Mouse (Mus musculus) fibroblast of lung, adult 2 months (primary cell): Measurements from ENCODE around the gene Map3k14.
"Not testable (repeated sequence)": the region's sequence is repeated elsewhere in the genome, so short reads cannot be mapped to it uniquely, and the experiment has no call there.

Experiments
- DNase-seq: peaks from one replicate; pipeline ENCODE4 v3.0.0-alpha.2; 2011; ENCODE audit warnings: low read depth

Gene Map3k14

DNA sequence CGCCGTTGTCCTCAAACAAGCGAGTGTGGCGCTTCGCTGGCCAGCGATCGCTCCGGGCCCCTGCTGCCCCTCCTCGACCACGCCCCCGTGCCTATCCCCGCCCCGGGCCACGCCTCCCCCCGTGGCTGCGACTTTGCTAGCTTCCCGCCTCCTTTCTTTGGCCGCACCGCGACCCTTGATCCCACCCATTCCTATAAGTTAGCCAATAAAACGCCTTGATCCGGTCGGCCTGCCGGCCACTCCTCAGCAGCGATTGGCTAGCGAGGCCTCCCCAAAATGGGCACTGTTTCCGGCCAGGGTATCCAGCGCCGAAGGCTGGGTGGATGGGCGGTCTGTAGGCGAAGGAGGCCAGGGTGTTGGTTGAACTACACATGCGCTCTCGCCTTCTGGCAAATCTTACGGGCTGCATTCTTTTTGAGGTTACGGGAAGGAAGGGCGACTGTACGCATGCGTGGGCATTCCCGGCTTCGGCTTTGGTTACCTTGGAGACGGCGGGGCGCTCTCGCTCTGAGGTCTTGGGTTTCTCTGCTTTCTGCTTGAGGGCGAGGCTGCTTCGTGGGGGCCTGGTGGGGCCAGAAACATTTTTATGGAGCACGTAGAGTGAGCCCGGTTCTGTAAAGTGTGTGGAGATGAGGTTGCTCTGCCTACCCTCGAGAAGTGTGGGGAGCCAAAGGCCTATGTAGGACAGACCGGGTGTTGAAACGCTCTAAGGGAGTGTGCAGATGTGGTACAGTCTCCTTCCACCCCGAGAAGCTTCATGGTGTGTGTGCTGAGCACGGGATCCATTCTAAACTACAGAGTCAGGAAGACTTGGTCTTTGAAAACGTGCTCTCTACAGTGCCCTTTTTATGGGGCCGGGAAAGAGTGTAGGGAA is at the start of gene Map3k14:
Map3k14 (minus strand) TSS at position 127 of the 874 bp plus-strand sequence.
- peak; percentile 100 for DNase-seq

DNA sequence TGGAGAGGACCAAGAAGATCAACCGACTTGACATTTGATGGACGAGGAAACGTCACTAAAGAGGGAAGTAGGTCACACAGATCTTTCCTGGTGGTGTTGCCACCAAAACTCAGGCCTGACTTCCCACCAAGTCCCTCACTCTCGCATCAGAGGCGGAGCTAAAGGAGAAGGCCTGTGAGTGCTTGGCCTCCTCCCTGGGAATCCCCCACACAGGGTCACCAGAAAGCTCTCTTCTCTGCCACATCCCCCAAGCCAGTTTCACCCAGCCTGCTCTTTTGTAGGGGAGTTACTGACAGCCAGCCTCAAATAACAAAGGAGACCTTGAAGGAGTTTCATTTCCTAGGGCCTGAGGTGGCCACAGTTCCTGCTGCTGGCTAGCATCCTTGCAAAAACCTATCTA is 48.1 kb upstream of the Map3k14 start:
- no peak for DNase-seq

DNA sequence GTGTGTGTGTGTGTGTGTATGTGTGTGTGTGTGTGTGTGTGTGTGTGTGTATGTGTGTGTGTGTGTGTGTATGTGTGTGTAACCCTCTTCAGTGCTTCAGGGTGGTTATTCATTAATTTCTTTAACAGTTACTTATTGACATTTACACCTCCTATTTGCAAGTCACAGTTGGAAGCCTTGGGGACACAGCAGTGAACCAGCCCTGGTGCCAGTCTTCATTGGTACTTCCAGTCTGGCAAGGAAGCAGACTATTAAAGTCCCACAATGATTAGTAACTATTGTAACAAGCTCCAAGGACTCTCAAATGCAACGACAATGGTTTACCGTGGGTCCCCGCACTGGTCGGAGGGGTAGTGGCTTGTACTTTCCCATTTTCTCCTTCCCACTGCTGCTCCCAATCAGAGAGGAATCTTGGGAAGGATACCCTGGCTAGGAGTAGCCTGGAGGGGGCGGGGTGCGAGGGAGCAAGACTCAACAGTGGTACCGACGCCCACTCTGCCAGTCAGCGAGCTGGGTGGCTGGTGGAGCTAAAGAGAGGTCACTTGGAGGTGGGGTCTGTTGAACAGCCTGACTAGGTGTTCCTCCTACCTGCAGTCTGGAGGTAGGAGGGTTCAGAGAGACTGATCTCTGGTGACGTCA is 47.6 kb upstream of the Map3k14 start:
- DNase-seq, result no peak

DNA sequence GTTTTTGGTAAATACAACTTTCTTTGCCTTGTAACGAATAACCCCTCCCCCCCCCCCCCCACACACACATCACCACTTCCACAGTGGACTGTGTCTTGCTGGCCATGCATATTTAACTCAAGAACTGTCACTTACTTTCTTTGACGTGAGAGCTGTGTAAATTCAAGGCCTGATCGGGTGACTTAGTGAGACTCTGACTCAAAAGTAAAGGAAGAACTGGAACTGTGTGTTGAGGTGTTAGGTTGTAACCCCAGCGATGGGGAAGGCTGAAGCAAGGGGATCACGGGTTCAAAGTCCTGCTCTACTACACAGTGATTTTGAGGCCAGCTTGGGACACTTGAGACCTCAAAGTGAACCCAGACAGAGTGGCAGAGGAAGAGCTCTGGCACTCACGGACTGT is 46.3 kb upstream of the Map3k14 start:
- no peak for DNase-seq

DNA sequence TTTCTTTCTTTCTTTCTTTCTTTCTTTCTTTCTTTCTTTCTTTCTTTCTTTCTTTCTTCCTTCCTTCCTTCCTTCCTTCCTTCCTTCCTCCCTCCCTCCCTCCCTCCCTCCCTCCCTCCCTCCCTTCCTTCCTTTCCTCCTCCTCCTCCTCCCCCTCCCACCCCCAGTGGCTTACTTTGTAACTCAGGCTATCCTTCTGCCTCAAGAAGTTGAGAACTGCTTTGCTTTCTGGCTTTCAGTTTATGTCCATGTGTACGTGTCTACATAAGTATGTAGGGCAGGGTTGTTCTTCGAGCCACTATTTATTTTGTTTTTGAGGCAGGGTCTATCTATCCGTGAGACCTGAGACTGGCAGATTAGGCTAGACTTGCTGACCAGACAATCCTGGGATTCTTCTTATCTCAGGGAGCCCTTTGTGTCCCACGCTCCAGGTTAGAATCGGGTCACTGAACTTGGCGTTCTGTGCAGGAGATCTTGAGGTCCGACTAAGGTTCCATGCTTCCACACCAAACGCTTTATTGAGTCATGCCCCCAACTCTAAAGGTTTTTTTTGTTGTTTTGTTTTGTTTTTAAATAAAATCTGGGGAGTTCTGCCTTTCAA is 45.5 kb upstream of the Map3k14 start:
- DNase-seq, result no peak

DNA sequence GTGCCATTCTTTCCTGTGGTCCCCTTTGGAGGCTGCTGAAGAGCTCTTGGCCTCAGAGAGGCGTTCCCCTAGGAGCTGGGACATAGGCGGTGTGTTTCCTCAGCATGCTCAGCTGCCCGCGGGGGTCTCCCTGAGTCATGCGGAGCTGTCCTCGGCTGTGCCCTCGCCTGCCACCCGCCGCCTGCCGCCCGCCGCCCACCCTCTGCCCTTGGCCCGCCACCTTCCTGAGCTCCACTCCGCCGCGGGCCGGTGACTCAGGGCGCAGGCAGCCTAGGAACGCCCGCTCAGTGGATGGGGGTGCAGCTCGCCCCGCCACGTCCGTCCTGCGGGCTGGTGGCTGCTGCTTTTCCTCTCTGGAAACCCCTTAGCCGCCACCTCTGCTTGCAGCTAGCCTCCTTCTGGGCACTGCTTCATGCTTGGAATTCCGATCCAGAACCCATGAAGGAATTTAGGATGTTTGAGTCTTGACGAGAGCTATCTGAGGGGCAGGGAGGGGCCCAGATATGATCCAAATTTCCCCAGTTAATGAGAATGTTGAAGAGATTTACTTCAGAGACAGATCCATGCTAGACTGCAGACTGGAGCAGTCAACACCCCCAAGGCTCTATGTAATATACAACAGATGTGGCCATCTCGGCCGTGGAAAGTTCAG is 44.8 kb upstream of the Map3k14 start:
- DNase-seq, result peak; percentile 74

DNA sequence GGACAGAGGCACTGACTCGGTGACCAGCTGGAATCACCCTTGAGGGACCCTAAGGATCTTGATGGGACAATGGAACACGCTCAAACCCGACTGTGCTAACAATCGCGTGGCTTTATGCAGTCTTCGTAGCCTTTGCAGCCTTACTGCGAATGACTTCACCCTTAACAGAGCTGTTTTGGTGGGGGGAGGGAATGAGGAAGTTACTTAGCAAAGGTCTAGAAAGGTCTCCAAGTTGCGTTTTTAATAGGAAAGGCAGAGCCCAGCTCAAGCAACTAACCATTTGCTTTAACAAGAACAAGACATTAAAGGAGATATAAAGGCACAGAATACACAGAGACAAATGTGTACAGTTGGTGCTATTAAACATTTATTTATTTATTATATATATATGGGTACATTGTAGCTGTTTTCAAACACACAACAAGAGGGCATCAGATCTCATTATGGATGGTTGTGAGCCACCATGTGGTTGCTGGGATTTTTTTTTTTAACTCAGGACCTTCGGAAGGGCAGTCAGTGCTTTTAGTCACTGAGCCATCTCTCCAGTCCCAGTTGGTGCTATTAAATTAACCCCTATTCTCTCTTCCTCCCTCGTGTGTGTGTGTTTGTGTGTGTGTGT is 42.8 kb upstream of the Map3k14 start:
- DNase-seq, result no peak

DNA sequence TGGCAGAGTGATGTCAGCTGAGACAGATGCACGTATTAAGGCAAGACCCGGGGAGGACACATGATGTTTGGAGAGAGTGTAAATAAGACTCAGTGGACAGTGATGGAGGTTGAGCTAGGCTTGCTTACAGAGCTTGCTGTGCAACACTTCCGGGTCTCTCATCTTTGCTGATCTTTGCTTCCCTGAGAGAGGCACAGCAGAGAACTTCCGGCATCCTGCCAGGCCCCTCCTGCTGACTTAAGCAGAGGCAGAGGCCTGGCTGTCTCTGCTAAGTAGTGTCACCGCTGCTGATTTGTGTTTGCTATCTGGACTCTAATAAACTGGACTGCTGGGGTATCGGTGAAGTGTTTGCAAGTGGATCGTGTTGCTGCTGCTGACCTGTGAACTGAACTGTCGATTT is 40.6 kb upstream of the Map3k14 start:
- no peak for DNase-seq

DNA sequence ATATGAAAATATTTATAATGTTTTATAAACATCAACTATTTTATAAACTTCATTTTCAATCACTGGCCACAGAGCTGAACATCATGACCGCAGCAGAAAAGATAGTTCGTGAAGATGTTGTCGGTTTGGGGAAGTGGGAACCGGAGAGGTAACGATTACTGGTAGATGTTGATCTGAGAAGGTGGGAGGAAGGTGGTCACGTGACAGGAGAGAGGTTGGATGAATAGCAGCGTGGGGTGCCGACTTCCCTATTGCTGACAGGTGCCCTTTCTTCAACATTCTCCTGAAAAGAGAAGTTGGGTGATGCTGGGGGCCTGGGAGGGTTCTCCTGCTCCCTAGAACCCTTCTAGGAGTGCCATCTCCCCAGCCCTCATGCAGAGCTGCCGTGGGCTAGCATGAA is 37.3 kb upstream of the Map3k14 start:
- DNase-seq, result no peak

DNA sequence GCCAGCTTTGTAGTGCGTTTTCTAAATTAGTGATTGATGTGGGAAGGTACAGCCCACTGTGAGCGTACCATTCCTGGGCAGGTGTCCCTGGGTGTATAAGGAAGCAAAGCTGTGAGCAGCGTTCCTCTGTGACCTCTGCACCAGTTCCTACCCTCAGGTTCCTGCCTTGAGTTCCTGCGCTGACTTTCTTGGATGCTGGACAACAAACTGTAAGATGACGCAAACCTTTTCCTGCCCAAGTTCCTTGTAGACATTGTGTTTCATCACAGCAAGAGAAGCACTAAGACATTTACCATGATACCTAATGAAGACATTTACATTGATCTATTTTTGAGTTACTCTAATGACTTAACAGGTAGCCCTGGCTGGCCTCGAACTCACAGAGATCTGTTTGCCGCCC is 27.5 kb upstream of the Map3k14 start:
- no peak for DNase-seq

DNA sequence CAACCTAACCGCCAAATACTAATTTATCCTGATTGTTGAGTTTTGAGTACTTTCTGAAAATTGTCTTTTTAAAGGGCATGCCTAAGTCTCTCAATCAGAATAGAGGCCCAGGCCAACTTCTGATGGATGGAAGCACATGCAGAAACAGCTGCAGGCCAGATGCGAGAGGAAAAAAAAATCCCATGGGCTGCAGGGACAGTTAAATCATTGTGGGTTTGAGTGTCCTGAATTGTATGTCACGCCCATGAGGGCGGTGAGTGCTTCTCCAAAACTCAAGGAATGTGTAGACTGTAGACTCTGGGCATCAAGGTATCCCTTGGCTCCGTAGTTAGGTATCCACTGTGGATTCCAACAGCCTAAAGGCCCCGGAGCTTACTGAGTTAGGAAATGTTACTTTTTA is 26.8 kb upstream of the Map3k14 start:
- no peak for DNase-seq

DNA sequence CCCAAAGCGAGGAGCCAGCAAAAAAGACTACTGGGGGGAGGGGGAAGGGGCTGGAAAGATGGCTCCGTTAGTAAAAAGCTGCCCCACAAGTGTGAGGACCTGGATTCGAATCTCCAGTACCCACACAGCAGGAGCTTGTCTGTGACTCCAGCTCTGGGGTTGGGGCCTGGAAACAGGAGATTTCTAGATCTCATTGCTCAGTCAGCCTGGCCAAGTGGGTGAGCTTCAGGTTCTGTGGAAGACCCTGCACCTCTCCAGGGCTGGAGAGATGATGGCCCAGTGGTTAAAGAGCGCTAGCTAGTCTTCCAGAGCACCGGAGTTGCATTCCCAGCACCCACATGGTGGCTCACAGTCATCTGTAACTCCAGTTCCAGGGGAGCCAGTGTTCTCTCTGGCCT is 25.6 kb upstream of the Map3k14 start:
- DNase-seq, result no peak

DNA sequence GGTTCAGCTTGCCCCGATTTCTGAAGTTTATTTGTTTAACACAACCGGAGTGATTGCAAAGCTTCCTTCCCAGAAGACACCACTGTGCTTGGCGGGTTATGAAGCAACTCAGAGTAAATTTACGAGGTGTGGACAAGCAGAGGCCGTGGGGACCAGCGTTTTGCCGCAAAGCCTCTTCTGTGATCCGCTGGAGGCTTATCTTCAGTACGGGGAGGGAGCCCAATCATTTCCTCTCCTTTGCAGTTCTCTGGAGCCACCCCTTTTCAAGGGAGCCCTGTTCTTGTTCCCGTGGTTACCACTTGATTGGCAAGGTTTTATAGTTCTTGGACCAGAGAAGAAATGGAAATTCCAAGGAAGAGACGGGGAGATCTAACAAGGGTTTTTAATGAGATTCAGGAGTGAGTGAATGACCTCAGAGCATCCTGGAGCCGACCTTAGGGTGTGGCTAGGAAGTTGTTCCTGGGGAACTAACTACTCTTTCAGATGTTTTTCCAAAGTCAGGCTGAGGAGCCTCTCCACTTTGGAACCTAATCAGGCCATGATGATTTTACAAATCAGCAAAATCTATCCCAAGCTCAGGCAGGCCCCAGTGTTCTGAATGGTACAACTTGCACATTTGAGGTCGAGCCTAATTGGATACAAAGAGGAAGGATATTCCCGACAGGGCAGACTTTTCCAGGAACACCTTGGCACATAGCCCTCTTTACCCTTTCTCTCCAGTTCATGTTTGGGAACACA is 25.0 kb upstream of the Map3k14 start:
- DNase-seq, result peak; percentile 73

DNA sequence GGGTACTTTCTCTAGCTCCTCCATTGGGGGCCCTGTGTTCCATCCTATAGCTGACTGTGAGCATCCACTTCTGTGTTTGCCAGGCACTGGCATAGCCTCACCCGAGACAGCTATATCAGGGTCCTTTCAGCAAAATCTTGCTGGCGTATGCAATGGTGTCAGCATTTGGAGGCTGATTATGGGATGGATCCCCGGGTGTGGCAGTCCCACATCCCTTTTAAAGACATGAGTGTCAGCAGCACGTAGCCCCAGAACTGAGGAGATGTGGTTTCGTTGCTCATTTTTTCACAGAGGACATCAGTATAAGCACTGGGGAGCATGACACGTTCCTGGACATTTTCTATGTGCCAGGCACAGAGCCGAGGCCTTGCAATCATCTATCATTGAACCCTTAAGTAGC is 23.6 kb upstream of the Map3k14 start:
- DNase-seq, result not testable (repeated sequence)

DNA sequence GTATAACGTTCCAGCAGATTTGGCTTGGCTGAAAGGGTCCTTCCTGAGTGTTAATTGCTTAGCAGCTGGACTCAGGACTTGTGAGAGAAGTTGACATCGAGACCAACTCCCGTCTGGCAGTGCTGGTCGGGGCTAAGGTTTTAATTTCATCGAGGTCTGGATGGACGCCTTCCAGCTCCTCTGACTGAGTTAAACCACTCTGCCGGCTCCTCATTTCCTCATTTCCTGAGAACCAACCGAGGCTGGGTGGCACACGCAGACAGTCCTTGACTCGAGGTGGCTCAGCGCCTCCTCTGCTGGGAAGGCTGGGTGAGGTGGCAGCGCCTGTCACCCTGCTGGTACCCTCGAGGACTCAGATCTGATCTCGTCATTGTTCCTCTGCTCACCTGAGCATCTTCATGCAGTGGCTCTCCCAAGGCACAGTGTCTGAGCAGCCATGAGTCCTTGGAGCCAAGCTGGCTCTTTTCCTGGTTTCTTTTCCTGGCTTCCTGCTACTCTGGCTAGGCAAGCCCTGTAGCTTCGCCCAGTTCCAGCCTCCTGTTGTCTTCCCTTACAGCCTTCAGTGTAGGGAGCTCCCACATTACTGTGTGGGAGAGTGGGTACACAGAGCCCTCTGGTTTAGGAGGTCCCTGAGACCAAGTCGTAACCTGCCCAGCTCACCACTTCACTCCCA is 21.2 kb upstream of the Map3k14 start:
- peak; percentile 84 for DNase-seq

DNA sequence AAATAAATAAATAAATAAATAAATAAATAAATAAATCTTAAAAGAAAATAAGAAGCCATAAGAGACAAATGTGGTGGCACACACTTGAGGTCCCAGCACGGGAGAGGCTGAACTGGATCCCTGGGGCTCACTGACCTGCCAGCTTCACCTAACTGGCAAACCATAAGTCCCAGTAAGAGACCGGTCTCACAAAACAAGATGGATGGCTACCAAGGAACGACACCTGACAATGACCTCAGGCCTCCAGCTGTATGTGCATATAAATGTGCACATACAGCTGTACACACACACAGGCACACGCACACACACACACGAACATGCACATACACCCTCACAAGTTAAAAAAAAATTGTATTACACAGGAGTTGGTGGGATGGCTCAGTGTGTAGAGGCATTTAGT is 19.6 kb upstream of the Map3k14 start:
- no peak for DNase-seq

DNA sequence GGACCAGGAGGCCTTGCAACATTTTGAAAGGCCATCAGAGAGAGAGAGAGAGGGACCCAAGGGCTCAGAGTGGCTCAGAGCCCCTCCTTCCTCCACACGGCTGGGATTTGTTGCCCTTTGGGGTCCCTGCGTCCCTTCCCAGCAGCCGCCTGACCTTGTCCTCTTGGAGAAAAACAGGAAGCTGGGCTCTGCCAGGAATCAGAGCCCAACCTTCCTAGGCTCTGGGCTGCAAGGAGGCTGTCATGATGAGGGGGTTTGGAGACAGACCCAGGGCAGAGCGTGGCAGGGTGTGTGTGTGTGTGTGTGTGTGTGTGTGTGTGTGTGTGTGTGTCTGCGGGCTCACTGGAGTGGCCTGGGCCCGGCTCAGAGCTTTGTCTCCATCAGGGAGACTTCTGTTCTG is 18.7 kb upstream of the Map3k14 start:
- no peak for DNase-seq

DNA sequence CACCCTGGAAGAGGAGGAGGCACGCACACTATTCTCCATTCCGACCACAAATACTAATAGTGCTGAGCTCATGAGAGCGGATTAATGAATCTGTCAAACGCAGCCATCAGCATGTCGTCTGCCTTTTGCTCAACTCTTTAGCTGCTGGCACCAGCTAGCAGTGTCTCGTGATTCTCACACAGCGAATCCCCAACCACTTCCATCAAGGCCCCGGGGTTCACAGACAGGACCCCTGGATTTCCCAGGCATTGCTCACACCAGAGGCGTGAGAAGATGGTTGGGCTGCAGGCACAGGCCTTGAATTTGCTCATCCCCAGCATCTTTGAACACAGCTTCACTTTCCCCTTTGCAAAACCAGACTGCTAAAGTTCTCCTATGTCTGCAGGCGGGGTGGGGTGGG is 18.0 kb upstream of the Map3k14 start:
- no peak for DNase-seq

DNA sequence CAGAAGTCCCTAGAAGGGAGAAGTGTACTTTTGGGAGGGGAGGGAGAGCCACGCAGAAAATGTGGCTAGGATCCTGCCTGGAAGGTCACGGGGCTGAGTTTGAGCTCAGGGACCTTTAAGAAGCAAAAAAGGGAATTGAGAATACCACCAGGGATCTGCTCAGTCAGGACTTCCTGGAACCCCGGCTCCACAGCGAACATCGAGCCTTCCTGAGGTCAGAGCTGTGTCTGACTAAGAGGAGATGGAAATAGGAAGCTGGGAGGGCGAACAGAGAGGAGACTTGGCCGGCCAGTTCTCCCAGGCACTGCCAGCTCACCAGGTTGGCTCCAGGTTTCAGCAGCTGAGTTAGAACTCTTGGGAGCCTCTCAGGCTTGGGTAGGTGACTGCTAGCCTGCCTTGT is 14.5 kb upstream of the Map3k14 start:
- DNase-seq, result no peak

DNA sequence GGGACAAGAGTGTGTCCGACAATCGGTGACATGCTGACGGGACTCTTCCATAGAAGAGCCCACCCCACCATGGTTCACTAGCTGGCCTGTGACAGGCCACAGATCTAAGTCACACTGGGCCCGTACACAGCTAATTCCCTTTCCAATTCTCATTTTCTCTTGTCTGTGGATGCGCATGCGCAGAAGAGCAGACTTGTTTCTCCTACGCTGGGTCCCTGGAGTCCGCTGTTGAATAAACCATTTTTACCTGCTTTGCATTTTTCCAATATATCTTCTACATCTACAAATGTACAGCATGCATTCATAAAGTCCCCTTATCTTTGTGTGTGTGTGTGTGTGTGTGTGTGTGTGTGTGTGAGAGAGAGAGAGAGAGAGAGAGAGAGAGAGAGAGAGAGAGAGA is 9.2 kb upstream of the Map3k14 start:
- DNase-seq, result no peak

DNA sequence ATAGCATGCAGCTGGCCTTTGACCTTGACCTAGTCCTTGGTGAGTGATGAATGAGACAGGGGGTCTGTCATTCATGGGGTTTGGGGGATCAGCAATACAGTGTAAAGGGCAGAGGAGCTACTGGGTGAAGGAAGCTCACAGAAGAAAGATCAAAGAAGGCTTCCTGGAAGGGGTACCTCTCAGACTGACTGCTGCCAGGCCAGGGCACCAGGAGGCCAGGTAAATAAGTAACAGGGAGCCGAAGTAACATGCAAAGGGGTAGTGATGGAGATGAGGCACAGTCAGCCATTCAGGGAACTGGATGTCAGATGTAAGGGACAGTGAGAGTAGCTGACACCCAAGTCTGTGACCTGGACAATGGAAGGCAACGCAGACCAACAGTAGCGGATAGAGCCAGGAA is 5.6 kb upstream of the Map3k14 start:
- no peak for DNase-seq
